Mouse (Mus musculus) monocyte, adult 5-6 weeks (primary cell): ENCODE results near the gene Sirt1. TPM values are rescaled to one million over a fixed set of nuclear protein-coding genes. Genes with fewer than 3 reads are reported as not detected.
"Not testable (repeated sequence)": the region's sequence is repeated elsewhere in the genome, so short reads cannot be mapped to it uniquely, and the experiment has no call there.

ENCODE experiments used
- ATAC-seq: fragments of 153-309, 156-312 bp; replicated peaks from 2 replicates; pipeline ENCODE4 v1.8.0; 2017; ENCODE audit warnings: mild to moderate bottlenecking; ENCODE audit not compliant: low TSS enrichment, insufficient number of reproducible peaks, severe bottlenecking, poor library complexity, low FRiP score
- total RNA-seq: library from RNA; stranded (forward); fragments of 200-1000, 200-491, 200-594 nt; gene quantifications from 3 replicates; pipeline ENCODE4 v1.2.3, GENCODE M21; 2017

Gene Sirt1
- total RNA-seq, result 57.4 to 70.4 TPM (median 60.1 TPM) in 3 replicates

DNA sequence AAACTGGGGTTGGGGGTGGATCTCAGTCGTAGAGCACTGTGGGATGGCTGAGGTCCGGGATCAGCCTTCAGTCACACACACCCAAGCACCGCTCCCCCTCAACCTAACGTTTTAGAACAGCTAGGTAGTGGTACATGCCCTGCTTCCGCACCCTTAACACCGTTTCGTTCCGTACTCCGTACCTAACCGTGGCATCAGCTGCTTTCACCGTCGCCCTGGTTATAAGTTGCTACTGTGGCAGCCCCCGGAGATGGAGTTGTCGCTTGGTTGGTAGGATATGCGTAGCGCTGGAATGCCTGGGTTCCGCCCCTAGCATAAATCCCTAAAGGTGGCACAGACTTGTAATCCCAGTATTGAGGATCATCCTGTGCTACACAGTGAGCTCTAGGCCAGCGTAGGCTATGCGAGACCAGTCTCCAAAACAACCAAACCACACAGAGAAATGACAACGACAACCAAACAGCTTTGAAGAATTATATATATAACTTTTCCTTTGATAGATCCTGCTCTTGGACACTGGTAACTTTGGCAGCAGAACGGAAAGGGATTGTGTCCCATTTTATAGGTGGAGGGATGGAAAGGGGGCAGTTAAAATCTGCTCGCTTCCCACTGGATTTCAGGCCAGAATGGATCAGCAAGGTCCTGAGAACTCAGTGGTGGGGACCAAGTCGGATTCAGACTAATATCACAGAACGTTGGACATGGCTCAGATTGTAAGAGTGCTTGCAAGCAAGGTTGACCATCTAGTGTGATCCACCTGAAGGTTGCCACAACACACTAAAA, at the start of gene Sirt1:
TSS of gene Sirt1 (minus strand) at position 207 of the 783 bp plus-strand sequence.
- no peak for ATAC-seq

DNA sequence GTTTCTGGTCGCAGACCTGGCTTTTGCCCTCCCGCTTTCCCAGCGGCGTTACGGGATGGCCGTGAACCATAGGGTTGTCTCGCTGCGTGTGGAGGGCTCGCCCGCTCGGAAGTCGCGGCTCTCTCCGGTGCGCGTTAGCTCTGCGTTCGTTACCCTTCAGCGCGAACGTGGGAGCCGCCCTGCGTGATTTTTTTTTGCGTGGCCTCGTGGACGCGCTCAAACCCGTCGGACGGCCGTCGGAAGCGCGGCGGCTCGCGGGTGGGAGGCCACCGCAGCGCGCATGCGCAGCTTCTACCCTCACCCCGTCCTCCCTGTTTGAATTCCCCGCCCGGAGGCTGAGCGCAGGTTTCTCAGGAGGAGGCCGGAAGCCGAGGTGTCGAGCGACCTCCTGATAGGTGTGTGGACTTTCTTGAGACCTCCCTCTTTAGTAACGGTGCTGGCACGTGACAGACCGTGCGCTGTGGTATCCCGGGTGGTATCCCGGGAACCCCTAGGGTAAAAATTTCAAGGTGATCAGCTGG, 48.3 kb upstream of the Sirt1 start, which contains the start of gene Ctnna3:
TSS of gene Ctnna3 (plus strand) at position 314 of the 521 bp plus-strand sequence.
- ATAC-seq, result peak; percentile 79

GRCm38 (mm10) chr10:63429380-63429779, 47.9 kb upstream of the Sirt1 start:
- peak; percentile 87 for ATAC-seq

GRCm38 (mm10) chr10:63429023-63429340, 47.5 kb upstream of the Sirt1 start:
- no peak for ATAC-seq

DNA sequence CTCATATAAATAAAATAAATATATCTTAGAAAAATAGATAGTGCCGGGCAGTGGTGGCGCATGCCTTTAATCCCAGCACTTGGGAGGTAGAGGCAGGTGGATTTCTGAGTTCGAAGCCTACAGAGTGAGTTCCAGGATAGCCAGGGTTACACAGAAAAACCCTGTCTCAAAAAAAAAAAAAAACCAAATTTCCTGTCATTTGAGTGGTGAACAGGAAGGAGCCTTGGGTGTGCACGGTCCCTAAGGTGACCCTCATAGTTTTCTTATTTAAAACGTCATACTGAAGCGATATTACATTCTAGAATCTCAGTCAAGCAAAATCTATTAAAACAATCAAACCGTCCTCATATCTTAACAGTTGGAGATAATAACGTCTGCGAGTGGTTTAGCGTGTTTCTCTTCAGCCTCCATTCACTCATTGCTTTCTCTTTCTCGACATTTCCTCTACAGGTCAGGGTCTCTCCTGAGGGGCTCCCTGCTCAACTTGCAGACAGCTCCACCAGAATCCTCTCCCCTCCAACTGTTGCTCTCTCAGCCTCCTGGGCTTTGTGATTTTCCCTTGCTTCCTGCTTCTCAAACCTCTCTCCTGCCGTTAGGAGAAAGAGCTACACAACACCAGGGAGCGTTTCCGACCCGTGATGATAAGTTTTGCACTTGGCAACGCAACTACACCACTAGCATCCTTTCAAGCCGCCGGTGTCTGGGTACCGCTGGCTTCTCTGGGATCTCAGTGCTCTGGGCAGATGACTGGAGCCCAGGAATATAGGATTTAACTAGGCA, 46.9 kb upstream of the Sirt1 start:
- no peak for ATAC-seq

GRCm38 (mm10) chr10:63427146-63427545, 45.6 kb upstream of the Sirt1 start:
- ATAC-seq, result no peak

DNA sequence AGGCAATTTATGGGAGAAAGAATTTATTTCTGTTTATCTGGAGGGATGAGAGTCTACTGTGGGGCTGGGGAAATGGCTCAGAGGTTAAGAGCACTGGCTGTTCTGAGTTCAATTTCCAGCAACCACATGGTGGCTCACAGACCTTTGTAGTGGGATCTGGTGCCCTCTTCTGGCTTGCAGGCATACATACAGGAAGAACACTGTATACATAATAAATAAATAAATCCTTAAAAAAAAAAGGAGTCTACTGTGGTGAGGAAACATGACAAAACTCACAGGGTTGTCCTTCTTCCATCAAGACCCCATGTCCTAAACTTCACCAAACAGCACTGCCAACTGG, 42.9 kb upstream of the Sirt1 start:
- no peak for ATAC-seq

DNA sequence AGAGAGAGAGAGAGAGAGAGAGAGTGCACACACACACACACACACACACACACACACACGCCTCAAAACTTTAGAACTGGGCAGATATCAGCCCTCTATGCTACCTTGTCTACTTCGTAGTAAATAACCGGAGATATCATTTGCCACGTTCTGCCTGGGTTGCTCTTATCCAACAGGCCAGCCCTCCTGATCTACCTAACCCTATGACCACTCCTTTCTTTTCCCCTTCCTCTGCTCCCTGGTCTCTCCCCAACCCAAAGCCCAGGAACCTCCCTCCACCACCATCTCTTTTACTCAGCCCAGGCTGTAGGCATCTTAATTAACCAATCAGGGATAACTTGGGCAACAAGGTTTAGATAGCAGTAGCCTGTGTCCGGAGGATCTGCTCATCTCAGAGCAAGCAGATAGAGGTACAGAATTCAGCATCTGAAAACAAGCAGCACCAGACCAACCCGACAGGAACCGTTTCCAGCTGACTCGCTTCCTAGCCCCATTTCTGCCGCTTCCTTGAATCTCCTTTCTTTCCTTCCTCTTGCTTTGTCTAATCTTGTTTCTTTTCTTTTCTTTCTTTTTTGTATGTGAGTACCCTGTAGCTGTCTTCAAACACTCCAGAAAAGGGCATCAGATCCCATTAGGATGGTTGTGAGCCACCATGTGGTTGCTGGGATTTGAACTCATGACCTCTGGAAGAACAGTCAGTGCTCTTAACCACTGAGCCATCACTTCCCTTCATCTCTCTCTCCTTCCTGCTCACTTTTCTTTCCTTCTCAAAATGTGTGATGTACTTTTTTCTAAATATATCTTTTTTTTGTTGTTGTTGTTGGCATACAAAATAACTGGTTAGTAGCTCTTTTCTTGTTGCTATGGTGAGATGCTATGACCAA, 42.3 kb upstream of the Sirt1 start:
- ATAC-seq, result no peak

GRCm38 (mm10) chr10:63422736-63422992, 41.2 kb upstream of the Sirt1 start:
- ATAC-seq, result no peak

DNA sequence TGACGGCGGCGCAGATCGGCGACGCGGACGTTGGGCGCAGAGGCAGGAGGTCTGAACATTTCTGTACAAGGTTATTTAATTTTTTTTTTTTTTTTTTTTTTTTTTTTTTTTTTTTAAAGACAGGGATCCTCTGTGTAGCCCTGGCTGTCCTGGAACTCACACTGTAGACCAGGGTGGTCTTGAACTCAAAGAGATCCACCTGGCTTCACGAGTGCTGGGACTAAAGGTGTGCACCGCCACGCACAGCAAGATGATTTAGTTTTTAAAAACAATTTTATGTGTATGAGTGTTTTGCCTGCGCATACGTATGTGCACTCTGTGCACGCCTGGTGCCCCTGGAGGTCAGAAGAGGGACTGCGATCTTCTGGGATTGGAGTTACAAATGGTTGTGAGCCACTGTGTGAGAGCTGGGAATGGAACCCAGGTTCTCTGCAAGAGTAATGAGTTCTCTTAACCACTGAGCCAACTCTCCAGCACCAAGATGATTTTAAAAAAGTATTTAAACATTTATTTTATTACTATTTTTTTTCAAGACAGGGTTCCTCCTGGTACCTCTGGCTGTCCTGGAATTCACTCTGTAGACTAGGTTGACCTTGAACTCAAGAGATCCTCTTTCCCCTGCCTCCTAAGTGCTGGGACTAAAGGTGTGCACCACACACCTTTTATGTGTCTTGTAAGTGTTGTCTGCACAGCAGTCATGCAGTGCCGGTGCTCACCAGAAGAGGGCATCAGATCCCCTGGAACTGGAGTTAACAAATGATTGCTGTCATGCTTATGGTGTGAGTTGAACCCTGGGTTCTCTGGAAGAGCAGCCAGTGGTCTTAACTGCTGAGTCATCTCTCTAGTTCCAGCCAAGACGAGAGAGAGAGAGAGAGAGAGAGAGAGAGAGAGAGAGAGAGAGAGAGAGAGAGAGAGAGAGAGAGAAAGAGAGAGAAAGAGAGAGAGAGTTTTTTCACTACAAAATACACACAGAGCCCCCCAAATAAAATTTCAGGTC, 40.5 kb upstream of the Sirt1 start, which contains the start of gene Gm7075:
TSS of gene Gm7075 (minus strand) at position 51 of the 997 bp plus-strand sequence.
- ATAC-seq, result peak; percentile 48

GRCm38 (mm10) chr10:63417061-63417460, 35.6 kb upstream of the Sirt1 start:
- no peak for ATAC-seq

GRCm38 (mm10) chr10:63415850-63416249, 34.3 kb upstream of the Sirt1 start:
- ATAC-seq, result no peak

DNA sequence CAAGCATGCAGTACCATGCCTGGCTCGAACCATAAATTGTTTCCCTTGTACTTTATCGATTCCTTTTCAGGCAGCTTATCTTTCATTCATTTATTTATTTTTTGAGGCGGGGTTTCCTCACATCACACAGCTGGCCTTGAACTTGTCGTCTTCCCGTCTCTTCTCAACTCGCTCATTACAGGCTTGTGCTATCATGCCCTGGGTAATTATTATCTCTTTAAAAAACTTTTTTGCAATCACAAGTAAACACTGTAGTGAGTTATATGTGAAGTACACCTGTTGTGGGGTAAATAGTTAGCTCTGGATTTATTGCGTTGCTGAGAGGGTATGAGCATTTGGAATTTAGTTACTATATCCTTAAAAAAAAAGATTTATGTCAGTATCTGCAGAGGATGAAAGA, 33.8 kb upstream of the Sirt1 start:
- ATAC-seq, result no peak

GRCm38 (mm10) chr10:63412756-63413155, 31.3 kb upstream of the Sirt1 start:
- no peak for ATAC-seq

DNA sequence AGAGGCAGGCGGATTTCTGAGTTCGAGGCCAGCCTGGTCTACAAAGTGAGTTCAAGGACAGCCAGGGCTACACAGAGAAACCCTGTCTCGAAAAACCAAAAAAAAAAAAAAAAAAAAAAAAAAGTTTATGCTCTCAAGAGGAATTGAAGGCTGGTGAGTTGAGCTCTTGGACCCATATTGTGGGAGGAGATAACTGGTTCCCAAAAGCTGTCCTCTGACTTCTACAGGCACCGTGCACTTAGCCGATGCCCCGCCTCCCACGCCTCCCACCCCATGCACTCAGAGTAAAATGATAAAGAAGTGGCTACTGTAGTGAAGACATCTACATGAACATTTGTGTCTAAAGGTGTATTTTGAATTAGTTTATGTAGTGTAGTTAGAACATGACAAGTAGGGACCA, 30.2 kb upstream of the Sirt1 start:
- not testable (repeated sequence) for ATAC-seq

- ATAC-seq, result no peak
These were observed 28.9 kb upstream of the Sirt1 start for GRCm38 (mm10) chr10:63410162-63410956.

DNA sequence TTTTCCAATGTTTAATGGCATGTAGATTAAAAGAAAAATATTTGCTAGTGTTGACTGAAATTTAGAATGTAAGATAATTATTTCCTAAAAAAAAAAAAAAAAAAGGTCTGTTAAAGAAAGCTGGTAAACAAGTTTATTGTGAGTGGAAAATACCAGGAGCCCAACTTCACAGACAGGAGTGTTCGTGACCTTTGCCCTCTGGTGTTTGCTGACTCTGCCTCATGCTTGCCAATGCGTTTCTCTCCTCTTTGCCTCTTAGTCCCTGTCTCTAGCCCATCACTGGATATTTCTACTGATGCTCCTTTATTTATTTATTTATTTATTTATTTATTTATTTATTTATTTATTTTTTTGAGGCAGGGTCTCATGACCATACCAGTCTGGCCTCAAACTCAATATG, 22.1 kb upstream of the Sirt1 start:
- no peak for ATAC-seq
